Mouse (Mus musculus) gastrocnemius, adult 2 months (tissue): Measurements from ENCODE around the gene Srms. TPM values are rescaled to one million over a fixed set of nuclear protein-coding genes. Genes with fewer than 3 reads are reported as not detected.

Experiments used
- DNase-seq: peaks from one replicate; pipeline ENCODE4 v3.0.0; 2022
- H3K27ac ChIP-seq: fragments of 200-600 bp; 2 replicates; pipeline ENCODE4 v1.8.1; 2022; ENCODE audit warnings: mild to moderate bottlenecking
- H3K4me3 ChIP-seq: fragments of 200-600 bp; 2 replicates; pipeline ENCODE4 v1.8.1; 2022; ENCODE audit warnings: mild to moderate bottlenecking, moderate library complexity
- CTCF ChIP-seq: fragments of 200-600 bp; IDR thresholded peaks from 2 replicates; pipeline ENCODE4 v1.8.1; 2022; ENCODE audit warnings: antibody characterized with exemption, mild to moderate bottlenecking, moderate library complexity
- intact Hi-C: fragments of 180-260 bp; cut with DNase I; formaldehyde crosslinking; loops from one replicate; pipeline ENCODE4 v1.15.1; 2025
- total RNA-seq, 2 experiments: library from RNA; stranded (reverse); gene quantifications; 2 replicates each; pipeline ENCODE4 v1.2.3; 2021

Gene Srms
- total RNA-seq, 2 experiments from 2014 or later, result 0.17 to 0.28 TPM

GRCm38 (mm10) chr2:181155801-181156200 lies 57.2 kb downstream of the Srms start:
- TF ChIP-seq CTCF, result no peak
- peak overlapping the region; percentile 88 for H3K4me3 ChIP-seq
- intact Hi-C loops, result no loop called here
- peak overlapping the region; percentile 99 for H3K27ac ChIP-seq
- peak; percentile 90 for DNase-seq

Other genes starting within 250 kb of the Srms start
- 10 to 100 TPM; 32.5 to 38.5 TPM for gene Arfgap1, start 246.0 kb downstream of the Srms start, total RNA-seq
- gene Col20a1, start 226.7 kb downstream of the Srms start, total RNA-seq, result 1 to 10 TPM; 1.1 to 2.3 TPM
- not detected for gene Chrna4, start 169.6 kb downstream of the Srms start, total RNA-seq
- gene Kcnq2, start 77.9 kb downstream of the Srms start, total RNA-seq, result not detected
- 1,000 to 10,000 TPM; 2,005 to 2,177 TPM for gene Eef1a2, start 56.2 kb downstream of the Srms start, total RNA-seq
- gene Ppdpf, start 25.9 kb downstream of the Srms start, total RNA-seq, result 10 to 100 TPM; 39.1 to 46.2 TPM
- not detected for gene Ptk6, start 10.4 kb downstream of the Srms start, total RNA-seq
- not detected for gene Fndc11, start 6.8 kb upstream of the Srms start, total RNA-seq
- gene Helz2, start 28.8 kb upstream of the Srms start, total RNA-seq, result 1 to 10 TPM; 2.8 to 4.9 TPM
- gene Gmeb2, start 74.8 kb upstream of the Srms start, total RNA-seq, result 10 to 100 TPM in 1 of 2 experiments, 1 to 10 TPM in 1; 7.3 to 12.0 TPM
- not detected for gene Stmn3, start 101.3 kb upstream of the Srms start, total RNA-seq
- 10 to 100 TPM; 12.0 to 13.0 TPM for gene Rtel1, start 106.6 kb upstream of the Srms start, total RNA-seq
- gene Zgpat, start 151.7 kb upstream of the Srms start, total RNA-seq, result 10 to 100 TPM; 13.7 to 14.8 TPM
- 10 to 100 TPM; 23.6 to 30.8 TPM for gene Arfrp1, start 152.2 kb upstream of the Srms start, total RNA-seq
- 1 to 10 TPM; 5.8 to 6.2 TPM for gene Lime1, start 166.9 kb upstream of the Srms start, total RNA-seq
- gene Zbtb46, start 246.2 kb upstream of the Srms start, total RNA-seq, result 1 to 10 TPM; 4.9 to 6.7 TPM